Mouse (Mus musculus) adrenal gland, adult 18-20 months (tissue): Measurements from ENCODE around the gene Sox13. TPM values are rescaled to one million over a fixed set of nuclear protein-coding genes. Genes with fewer than 3 reads are reported as not detected.

Experiments used
- DNase-seq, 2 experiments: peaks; one replicate each; pipeline ENCODE4 v3.0.0; 2021 to 2022; ENCODE audit warnings: low spot score in 2 of 2
- total RNA-seq, 2 experiments: library from RNA; stranded (reverse); gene quantifications; 1 replicate in 1 of 2; 2 replicates in 1 of 2; pipeline ENCODE4 v1.2.3; 2021

Gene Sox13
- total RNA-seq, 2 experiments from 2014 or later, result 14.0 to 18.5 TPM

DNA sequence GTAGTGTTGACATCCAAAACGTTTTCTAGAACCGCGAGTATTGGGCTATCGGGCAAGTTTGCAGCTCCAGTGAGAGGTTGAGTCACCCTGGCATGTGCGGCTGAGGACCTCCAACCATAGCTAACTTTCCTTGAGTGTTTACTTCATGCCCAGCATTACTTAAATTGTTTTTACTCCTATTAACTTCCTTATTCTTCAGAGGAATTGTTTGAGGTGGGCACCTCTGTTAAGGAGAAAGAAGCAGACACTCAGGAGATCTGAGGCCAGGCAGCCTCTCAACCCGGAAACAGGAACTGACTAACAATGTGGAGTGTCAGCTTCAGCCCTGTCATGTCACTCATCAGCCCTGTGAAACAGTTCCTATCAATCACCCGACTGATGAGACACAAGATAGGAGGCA lies 17.6 kb downstream of the Sox13 start:
- DNase-seq, result no peak

GRCm38 (mm10) chr1:133404005-133404404 lies 20.2 kb downstream of the Sox13 start:
- DNase-seq, result no peak

GRCm38 (mm10) chr1:133400014-133400725 lies 24.0 kb downstream of the Sox13 start:
- no peak for DNase-seq

DNA sequence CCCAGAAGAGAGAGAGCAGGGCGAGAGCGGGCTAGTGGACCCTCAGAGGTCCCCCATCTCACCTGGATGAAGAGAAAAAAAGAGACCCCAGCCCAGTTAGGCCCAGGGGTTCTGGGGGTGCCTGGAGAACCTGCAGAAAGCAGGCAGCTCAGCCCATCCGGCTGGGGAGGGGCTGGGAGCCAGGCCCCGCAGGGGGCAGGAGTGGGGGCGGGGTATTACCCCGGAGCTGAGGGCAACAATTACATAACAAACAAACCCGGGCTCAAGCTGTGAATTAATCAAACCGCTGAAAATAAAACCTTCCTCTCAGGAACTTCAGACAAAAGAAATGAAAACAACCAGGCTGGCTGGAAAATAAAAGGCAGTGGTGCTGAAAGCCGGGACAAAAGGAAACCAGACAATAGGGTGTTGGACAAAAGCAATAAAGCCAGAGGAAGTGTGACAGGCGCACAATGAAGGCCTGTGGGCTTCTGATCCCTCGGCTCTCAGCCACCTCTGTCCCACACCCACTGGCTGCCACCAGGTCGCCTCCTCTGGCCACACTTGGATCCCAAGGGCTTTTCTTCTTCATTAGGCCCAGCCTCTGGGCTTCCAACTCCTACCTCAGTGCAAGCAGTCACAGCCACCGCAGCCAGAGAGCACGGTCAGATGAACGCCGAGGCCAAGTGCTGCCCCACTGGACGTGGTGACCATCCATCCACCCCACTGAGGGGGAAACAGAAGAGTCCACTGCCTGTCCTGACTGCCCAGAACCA lies 26.5 kb downstream of the Sox13 start:
- no peak for DNase-seq

DNA sequence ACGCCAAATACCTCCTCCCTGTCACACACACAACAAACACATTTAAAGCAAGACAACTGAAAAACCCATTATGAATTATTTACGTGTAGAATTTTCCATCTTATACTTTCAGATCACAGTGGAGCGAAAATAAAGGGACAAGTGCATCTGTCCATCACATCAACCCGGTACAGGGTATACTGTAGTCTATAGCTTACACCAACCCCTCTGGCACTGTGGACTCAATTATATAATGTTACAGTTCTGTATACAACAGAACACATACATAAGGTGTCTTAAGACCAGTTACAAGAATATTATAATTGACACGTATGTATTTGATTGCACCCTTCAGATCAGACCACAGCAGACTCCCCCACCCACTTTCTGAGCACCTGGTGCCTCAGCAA lies 27.1 kb downstream of the Sox13 start:
- DNase-seq, result no peak

DNA sequence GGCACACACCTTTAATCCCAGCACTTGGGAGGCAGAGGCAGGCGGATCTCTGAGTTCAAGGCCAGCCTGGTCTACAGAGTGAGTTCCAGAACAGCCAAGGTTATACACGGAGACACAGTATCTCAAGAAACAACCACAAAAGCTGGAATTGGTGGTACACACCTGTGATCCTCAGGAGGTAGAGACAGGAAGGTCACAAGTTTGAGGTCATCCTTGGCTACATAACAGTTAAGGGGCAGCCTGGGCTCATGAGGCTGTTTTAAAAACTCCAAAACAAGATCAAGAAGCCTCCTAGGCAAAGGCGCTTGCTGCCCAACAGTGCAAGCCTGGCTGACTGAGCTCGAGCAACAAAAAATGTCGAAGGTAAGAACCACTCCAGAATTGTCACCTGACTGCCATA lies 27.5 kb downstream of the Sox13 start:
- no peak for DNase-seq

DNA sequence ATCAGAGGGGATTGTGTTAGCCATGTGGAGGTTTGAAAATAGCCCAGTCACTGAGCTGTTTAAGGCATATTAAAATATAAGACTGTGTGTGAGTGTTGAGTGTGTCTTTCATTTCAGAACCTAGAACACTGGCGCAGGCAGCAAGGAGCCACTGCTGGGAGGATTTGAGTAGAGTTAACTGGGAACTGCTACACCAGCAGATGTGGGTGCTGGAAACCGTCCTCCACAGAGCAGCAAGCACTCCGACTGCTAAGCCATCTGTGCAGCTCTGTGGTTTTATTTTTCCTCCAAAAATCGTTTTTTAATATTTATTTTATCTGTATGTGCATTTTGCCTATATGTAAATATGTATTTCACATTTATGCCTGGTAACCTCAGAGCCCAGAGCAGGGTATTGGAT lies 29.5 kb downstream of the Sox13 start:
- no peak for DNase-seq

- DNase-seq, result no peak
These were observed 36.5 kb downstream of the Sox13 start for GRCm38 (mm10) chr1:133387539-133388268.

GRCm38 (mm10) chr1:133386209-133386608 lies 38.0 kb downstream of the Sox13 start:
- DNase-seq, result no peak

GRCm38 (mm10) chr1:133385506-133385905 lies 38.7 kb downstream of the Sox13 start:
- peak; percentile 57 to 76 for DNase-seq

DNA sequence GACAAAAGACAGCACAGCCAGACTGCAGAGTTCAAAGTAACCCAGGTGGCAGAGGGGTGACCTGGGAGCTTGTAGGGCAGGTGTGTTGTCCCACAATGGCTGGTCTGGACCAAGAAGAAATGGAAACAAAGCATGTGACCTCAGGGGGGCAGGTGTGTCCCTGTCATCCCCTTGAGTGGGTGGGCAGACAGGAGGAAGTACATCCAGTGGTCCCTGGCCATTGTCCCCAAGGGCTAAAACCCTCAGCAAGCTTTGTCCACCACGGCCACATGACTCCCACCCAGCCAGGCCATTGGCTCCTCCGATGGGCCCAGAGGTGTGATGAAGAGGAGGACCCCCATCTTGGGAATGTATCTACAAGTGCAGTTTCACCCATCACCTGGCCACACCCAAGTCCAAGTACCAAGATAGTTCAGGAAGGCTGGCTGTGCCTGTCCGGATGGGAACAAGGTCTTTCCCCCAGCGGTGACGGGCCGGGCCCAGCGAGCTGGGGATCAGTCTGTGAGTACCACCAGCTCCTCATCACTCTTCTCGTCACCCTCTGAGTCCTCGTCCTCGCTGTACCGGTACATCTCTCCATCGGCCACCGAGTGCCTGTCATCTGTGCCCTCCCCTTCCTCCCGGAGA lies 40.9 kb downstream of the Sox13 start:
- no peak for DNase-seq

DNA sequence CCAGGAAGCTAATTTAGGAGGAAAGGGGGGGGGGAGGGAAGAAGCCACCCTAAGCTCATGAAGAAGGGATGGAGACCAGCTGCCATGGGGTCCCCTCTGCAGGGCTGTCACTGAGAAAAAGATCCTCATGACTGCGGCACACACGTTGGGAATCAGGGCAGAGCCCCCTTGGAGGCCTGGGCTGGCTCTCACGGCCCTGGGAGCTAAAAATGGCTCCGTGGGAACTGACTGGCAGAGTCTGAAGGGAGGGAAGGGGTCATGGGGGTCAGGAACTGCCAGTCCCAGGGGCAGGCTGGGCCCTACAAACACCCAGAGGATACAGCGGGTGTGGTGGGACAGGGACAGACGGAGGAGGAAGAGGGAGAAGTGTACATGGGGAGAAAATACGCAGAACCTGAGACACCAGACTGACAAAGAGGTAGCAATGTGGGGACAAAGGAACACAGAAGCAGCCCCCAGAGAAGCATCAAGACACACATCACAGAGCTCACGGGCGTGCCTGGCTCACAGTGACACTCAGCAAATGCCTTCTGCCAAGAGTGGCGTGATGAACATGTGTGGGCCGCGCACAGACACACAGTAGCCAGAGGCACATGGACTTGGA lies 41.5 kb downstream of the Sox13 start:
- no peak for DNase-seq

GRCm38 (mm10) chr1:133382008-133382407 lies 42.2 kb downstream of the Sox13 start:
- no peak for DNase-seq

- no peak for DNase-seq
These were observed 43.7 kb downstream of the Sox13 start for GRCm38 (mm10) chr1:133380347-133381065.

- no peak for DNase-seq
These were observed 44.2 kb downstream of the Sox13 start for GRCm38 (mm10) chr1:133379986-133380320.

GRCm38 (mm10) chr1:133379254-133379985 lies 44.8 kb downstream of the Sox13 start:
- no peak for DNase-seq

DNA sequence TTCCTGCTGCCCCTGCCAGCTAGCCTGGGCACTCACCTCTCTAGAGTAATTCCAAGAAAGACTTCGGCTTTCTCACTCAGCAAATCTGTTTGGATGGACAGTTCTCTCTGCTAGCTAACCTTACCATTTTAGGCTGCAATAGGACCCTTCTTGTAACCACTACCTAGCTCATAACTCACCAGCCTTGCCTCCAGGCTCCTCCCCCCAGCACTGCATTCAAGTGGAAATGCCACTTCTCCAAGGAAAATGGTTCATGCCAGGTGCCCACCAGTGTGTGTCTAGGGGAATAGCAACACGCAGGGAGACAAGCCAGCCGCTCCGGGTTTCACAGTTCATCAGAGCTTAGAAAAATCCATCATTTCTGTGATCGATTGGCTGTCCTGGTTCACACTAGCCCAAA lies 46.6 kb downstream of the Sox13 start:
- no peak for DNase-seq

GRCm38 (mm10) chr1:133375696-133376346 lies 48.4 kb downstream of the Sox13 start:
- no peak for DNase-seq

GRCm38 (mm10) chr1:133372113-133372512 lies 52.1 kb downstream of the Sox13 start:
- peak in 1 of 2 experiments; percentile 48 for DNase-seq
